Mouse (Mus musculus) regulatory T cell (primary cell): ENCODE measurements at regions not wholly inside any gene's neighbourhood (a gene's known extent, or its start where the extent isn't known, plus 50 kb on each side); places are given as distances from the start of the nearest gene placed in this dataset.

Experiments used
- in situ Hi-C: fragments of 300-600 bp; cut with MboI, MseI; formaldehyde crosslinking; loops from one replicate; pipeline ENCODE4 v1.15.1; 2025; ENCODE audit warnings: high pct_unique_total_duplicates

GRCm38 (mm10) chr8:89284871-89285564 lies 241.1 kb upstream of the Sall1 start:
- in situ Hi-C loops: no loop called here

GRCm38 (mm10) chr8:89283105-89284096 lies 239.4 kb upstream of the Sall1 start:
- in situ Hi-C loops: no loop called here

- in situ Hi-C loops: no loop called here
Observed at GRCm38 (mm10) chr8:89279844-89280243, 235.9 kb upstream of the Sall1 start.

- in situ Hi-C loops: no loop called here
Observed at GRCm38 (mm10) chr8:89279142-89279541, 235.2 kb upstream of the Sall1 start.

- in situ Hi-C loops: no loop called here
Observed at GRCm38 (mm10) chr8:89273276-89273675, 229.3 kb upstream of the Sall1 start.

- in situ Hi-C loops: no loop called here
Observed at GRCm38 (mm10) chr8:89272381-89272815, 228.4 kb upstream of the Sall1 start.

GRCm38 (mm10) chr8:89271381-89272355 lies 227.7 kb upstream of the Sall1 start:
- in situ Hi-C loops: no loop called here

- in situ Hi-C loops: no loop called here
Observed at GRCm38 (mm10) chr8:89270001-89270400, 226.0 kb upstream of the Sall1 start.

GRCm38 (mm10) chr8:89261163-89261812 lies 217.3 kb upstream of the Sall1 start:
- in situ Hi-C loops: no loop called here

- in situ Hi-C loops: no loop called here
Observed at GRCm38 (mm10) chr8:89259881-89260280, 215.9 kb upstream of the Sall1 start.

GRCm38 (mm10) chr8:89246342-89246741 lies 202.4 kb upstream of the Sall1 start:
- in situ Hi-C loops: no loop called here

GRCm38 (mm10) chr8:89245131-89245751 lies 201.3 kb upstream of the Sall1 start:
- in situ Hi-C loops: no loop called here

GRCm38 (mm10) chr8:89241686-89242085 lies 197.7 kb upstream of the Sall1 start:
- in situ Hi-C loops: no loop called here

GRCm38 (mm10) chr8:89239626-89240025 lies 195.7 kb upstream of the Sall1 start:
- in situ Hi-C loops: no loop called here

GRCm38 (mm10) chr8:89234041-89234440 lies 190.1 kb upstream of the Sall1 start:
- in situ Hi-C loops: no loop called here

GRCm38 (mm10) chr8:89232318-89232717 lies 188.4 kb upstream of the Sall1 start:
- in situ Hi-C loops: no loop called here

- in situ Hi-C loops: no loop called here
Observed at GRCm38 (mm10) chr8:89229144-89229543, 185.2 kb upstream of the Sall1 start.

- in situ Hi-C loops: no loop called here
Observed at GRCm38 (mm10) chr8:89220870-89221269, 176.9 kb upstream of the Sall1 start.

GRCm38 (mm10) chr8:89220381-89220780 lies 176.4 kb upstream of the Sall1 start:
- in situ Hi-C loops: no loop called here

GRCm38 (mm10) chr8:89219156-89219555 lies 175.2 kb upstream of the Sall1 start:
- in situ Hi-C loops: no loop called here
